Comparison of ENCODE assay signal across 10 mouse cellular contexts in the genomic region with DNA sequence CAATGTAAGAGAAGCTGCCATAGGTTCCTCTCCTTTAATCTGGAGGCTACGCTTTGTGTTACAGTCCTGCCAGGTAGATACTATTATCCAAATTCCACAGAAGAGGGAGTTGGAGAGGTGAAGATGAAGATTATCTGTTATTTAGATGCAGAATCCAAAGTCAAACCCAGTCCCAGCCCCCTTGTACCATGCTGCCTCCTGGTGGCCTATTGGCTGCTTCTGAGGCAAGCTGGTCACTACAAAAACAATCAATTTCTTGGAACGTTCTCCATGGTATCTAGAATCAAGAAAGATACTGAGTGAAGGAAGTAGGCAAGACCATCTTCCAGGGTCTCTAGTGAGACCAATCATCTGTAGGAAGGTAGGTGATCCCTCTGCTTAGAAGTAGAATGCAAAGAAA. TPM values are rescaled to one million over a fixed set of nuclear protein-coding genes. Genes with fewer than 3 reads are reported as not detected.
DNase-seq lines count a peak whose midpoint lies in the region; ATAC-seq and TF ChIP-seq lines count a peak whose summit lies in the region.
"Had no signal": no experiment of that assay in that cellular context is flagged by ENCODE, and none has a peak within 500 bp of the region (broad histone marks: within the 10 kb centered on the region; RNA-seq: fewer than 3 reads in every experiment).

No protein-coding gene starts in this region.

- peak; percentile 22; the same call in 1 of the 2 replicates for TF ChIP-seq CTCF in midbrain, postnatal 0 days (IDR thresholded peaks at IDR 0.05)

- no peak overlapping the region for H3K27ac ChIP-seq in midbrain, postnatal 0 days (ENCODE audit: low read depth, low read length)
- H3K27ac ChIP-seq in midbrain, embryonic 16.5 days (ENCODE audit: low read length), result no peak overlapping the region
- H3K27ac ChIP-seq: heart, embryonic 13.5 days; limb, embryonic 13.5 days had no signal

- H3K4me1 ChIP-seq in midbrain, postnatal 0 days (ENCODE audit: insufficient read depth, low read length), result no peaks in the 10 kb centered on the region
- H3K4me1 ChIP-seq in midbrain, embryonic 16.5 days (ENCODE audit: control insufficient read depth, insufficient read depth, low read length), result no peaks in the 10 kb centered on the region
- H3K4me1 ChIP-seq: heart, embryonic 13.5 days; limb, embryonic 13.5 days had no signal

- no peaks in the 10 kb centered on the region for H3K36me3 ChIP-seq in midbrain, postnatal 0 days (ENCODE audit: insufficient read depth, low read length)
- H3K36me3 ChIP-seq in midbrain, embryonic 16.5 days (ENCODE audit: control insufficient read depth, insufficient read depth, low read length), result no peaks in the 10 kb centered on the region
- H3K36me3 ChIP-seq: heart, embryonic 13.5 days; limb, embryonic 13.5 days had no signal

- H3K9ac ChIP-seq in midbrain, postnatal 0 days (replicated peaks; ENCODE audit: low read length, poor library complexity, severe bottlenecking), result no peak overlapping the region
- H3K9ac ChIP-seq in midbrain, embryonic 16.5 days (ENCODE audit: low read depth, low read length), result no peak overlapping the region
- H3K9ac ChIP-seq: heart, embryonic 13.5 days; limb, embryonic 13.5 days had no signal

- ATAC-seq in midbrain, postnatal 0 days (ENCODE audit: low FRiP score), result no peak
- ATAC-seq in midbrain, embryonic 16.5 days, result no peak

- WGBS in midbrain, postnatal 0 days, result 78% methylated on average over 2 of the region's 2 CpGs
- 68% methylated on average over 2 of the region's 2 CpGs for WGBS in midbrain, embryonic 16.5 days

- no peak overlapping the region for H3K4me2 ChIP-seq in midbrain, postnatal 0 days (ENCODE audit: low read depth, low read length, poor library complexity, severe bottlenecking)
- H3K4me2 ChIP-seq in midbrain, embryonic 16.5 days (ENCODE audit: low read length), result no peak overlapping the region
- H3K4me2 ChIP-seq: heart, embryonic 13.5 days; limb, embryonic 13.5 days had no signal

- no peaks in the 10 kb centered on the region for H3K9me3 ChIP-seq in midbrain, postnatal 0 days (ENCODE audit: low read length)
- H3K9me3 ChIP-seq in midbrain, embryonic 16.5 days (replicated peaks; ENCODE audit: control insufficient read depth, low read length, poor library complexity, severe bottlenecking), result no peaks in the 10 kb centered on the region
- H3K9me3 ChIP-seq: limb, embryonic 13.5 days had no signal

- no peak overlapping the region for H3K4me3 ChIP-seq in midbrain, postnatal 0 days (ENCODE audit: low read depth, low read length)
- no peak overlapping the region for H3K4me3 ChIP-seq in midbrain, embryonic 16.5 days (ENCODE audit: low read depth, low read length)
- H3K4me3 ChIP-seq: heart, embryonic 13.5 days; limb, embryonic 13.5 days had no signal

- DNase-seq in midbrain, postnatal 0 days (ENCODE audit: low spot score), result no peak
- peak; percentile 50 for DNase-seq in R1 (ENCODE audit: low read depth, low spot score)
- DNase-seq in induced T-regulatory cell, adult 2 months (ENCODE audit: low read depth), result peak; percentile 23
- DNase-seq in thymus, postnatal 0 days (ENCODE audit: low spot score), result peak; percentile 26
- DNase-seq in frontal cortex, postnatal 36 days (ENCODE audit: low spot score in 2 of 2), result no peak
- no peak for DNase-seq in ovary, adult 18-20 months (ENCODE audit: low spot score)

- H3K27me3 ChIP-seq in midbrain, postnatal 0 days (ENCODE audit: insufficient read depth, low read length), result no peaks in the 10 kb centered on the region
- no peaks in the 10 kb centered on the region for H3K27me3 ChIP-seq in midbrain, embryonic 16.5 days (ENCODE audit: control insufficient read depth, insufficient read depth, low read depth, low read length)
- H3K27me3 ChIP-seq: heart, embryonic 13.5 days; limb, embryonic 13.5 days had no signal

RNA-seq across cellular contexts. Expression of a gene that starts 34.2 kb away (rescaled TPM):
- total RNA-seq in midbrain, postnatal 0 days (2014; rRNA removed), result 404 and 467 TPM in 2 replicates
- polyA plus RNA-seq in midbrain, postnatal 0 days (2015; fragmentation: Nextera tagmentation; extraction: Ambion mirVana), result 274 and 275 TPM in 2 replicates
- 331 and 350 TPM in 2 replicates for polyA plus RNA-seq in midbrain, embryonic 16.5 days (2015; fragmentation: Nextera tagmentation; extraction: Ambion mirVana)
- polyA plus RNA-seq in thymus, postnatal 0 days (2015; fragmentation: Nextera tagmentation; extraction: Ambion mirVana), result 2.2 and 2.4 TPM in 2 replicates
- total RNA-seq: neutrophil, adult 5-6 weeks had no signal

RNA-seq across cellular contexts. Expression of a gene that starts 40.4 kb away (rescaled TPM):
- total RNA-seq in midbrain, postnatal 0 days (2014; rRNA removed), result 34.4 and 49.4 TPM in 2 replicates
- polyA plus RNA-seq in midbrain, postnatal 0 days (2015; fragmentation: Nextera tagmentation; extraction: Ambion mirVana), result 14.2 and 17.0 TPM in 2 replicates
- polyA plus RNA-seq in midbrain, embryonic 16.5 days (2015; fragmentation: Nextera tagmentation; extraction: Ambion mirVana), result 33.7 and 40.9 TPM in 2 replicates
- polyA plus RNA-seq in thymus, postnatal 0 days (2015; fragmentation: Nextera tagmentation; extraction: Ambion mirVana), result 40.3 and 44.5 TPM in 2 replicates

Comparison
In these comparisons a context has a peak if more than half of its experiments do, and no peak if none do; other contexts are left out.
1. DNase-seq: peak in R1 (single experiment), induced T-regulatory cell, adult 2 months (single experiment) and thymus, postnatal 0 days (single experiment); none in midbrain, postnatal 0 days (single experiment), frontal cortex, postnatal 36 days (0 of 2) and ovary, adult 18-20 months (single experiment).
2. RNA of a gene that starts 34.2 kb away (polyA plus RNA-seq): 331 to 350 TPM in midbrain, embryonic 16.5 days and 274 to 275 TPM in midbrain, postnatal 0 days; 2.2 to 2.4 TPM in thymus, postnatal 0 days; every median in the first group is over 10 times any median in the second.